Mouse (Mus musculus) gastrocnemius, adult 2 months (tissue): ENCODE results near the gene Treml4. TPM values are rescaled to one million over a fixed set of nuclear protein-coding genes. Genes with fewer than 3 reads are reported as not detected.

ENCODE experiments used
- DNase-seq: peaks from one replicate; pipeline ENCODE4 v3.0.0; 2022
- H3K27ac ChIP-seq: fragments of 200-600 bp; 2 replicates; pipeline ENCODE4 v1.8.1; 2022; ENCODE audit warnings: mild to moderate bottlenecking
- H3K4me3 ChIP-seq: fragments of 200-600 bp; 2 replicates; pipeline ENCODE4 v1.8.1; 2022; ENCODE audit warnings: mild to moderate bottlenecking, moderate library complexity
- CTCF ChIP-seq: fragments of 200-600 bp; IDR thresholded peaks from 2 replicates; pipeline ENCODE4 v1.8.1; 2022; ENCODE audit warnings: antibody characterized with exemption, mild to moderate bottlenecking, moderate library complexity
- intact Hi-C: fragments of 180-260 bp; cut with DNase I; formaldehyde crosslinking; loops from one replicate; pipeline ENCODE4 v1.15.1; 2025
- total RNA-seq, 2 experiments: library from RNA; stranded (reverse); gene quantifications; 2 replicates each; pipeline ENCODE4 v1.2.3; 2021

The Treml4 gene
- total RNA-seq, 2 experiments from 2014 or later, result not detected

- intact Hi-C loops, result no loop called here
- Histone ChIP-seq H3K4me3 (no peak overlapping the region), H3K27ac (no peak overlapping the region)
- no peak for TF ChIP-seq CTCF
- DNase-seq, result no peak
Observed at GRCm38 (mm10) chr17:48264662-48265061, 567 bp downstream of the Treml4 start.

- no peak overlapping the region for H3K4me3 ChIP-seq
- no peak overlapping the region for H3K27ac ChIP-seq
- no peak for TF ChIP-seq CTCF
- intact Hi-C loops, result no loop called here
- DNase-seq, result no peak
Observed at GRCm38 (mm10) chr17:48266138-48266537, 2.0 kb downstream of the Treml4 start.

- TF ChIP-seq CTCF, result no peak
- intact Hi-C loops, result no loop called here
- DNase-seq, result no peak
Observed at GRCm38 (mm10) chr17:48266610-48267304, 2.7 kb downstream of the Treml4 start.

GRCm38 (mm10) chr17:48267591-48267990 is 3.5 kb downstream of the Treml4 start:
- no peak for DNase-seq
- no peak overlapping the region for H3K27ac ChIP-seq
- H3K4me3 ChIP-seq, result no peak overlapping the region
- intact Hi-C loops, result no loop called here
- no peak for TF ChIP-seq CTCF

More at GRCm38 (mm10) chr17:48266610-48267304, 2.7 kb downstream of the Treml4 start:
- no peak overlapping the region for H3K27ac ChIP-seq
- H3K4me3 ChIP-seq, result no peak overlapping the region

GRCm38 (mm10) chr17:48268276-48268675 is 4.2 kb downstream of the Treml4 start:
- TF ChIP-seq CTCF, result no peak
- H3K27ac ChIP-seq, result no peak overlapping the region
- intact Hi-C loops, result no loop called here
- H3K4me3 ChIP-seq, result no peak overlapping the region
- DNase-seq, result no peak

- no peak overlapping the region for H3K27ac ChIP-seq
Observed at GRCm38 (mm10) chr17:48269833-48270232, 5.7 kb downstream of the Treml4 start.

GRCm38 (mm10) chr17:48272158-48272557 is 8.1 kb downstream of the Treml4 start:
- no peak overlapping the region for H3K4me3 ChIP-seq

More at GRCm38 (mm10) chr17:48269833-48270232, 5.7 kb downstream of the Treml4 start:
- H3K4me3 ChIP-seq, result no peak overlapping the region
- DNase-seq, result no peak
- intact Hi-C loops, result no loop called here
- TF ChIP-seq CTCF, result no peak

GRCm38 (mm10) chr17:48272598-48272997 is 8.5 kb downstream of the Treml4 start:
- DNase-seq, result no peak
- no peak for TF ChIP-seq CTCF
- H3K4me3 ChIP-seq, result no peak overlapping the region
- H3K27ac ChIP-seq, result no peak overlapping the region
- intact Hi-C loops, result no loop called here

More at GRCm38 (mm10) chr17:48272158-48272557, 8.1 kb downstream of the Treml4 start:
- no peak overlapping the region for H3K27ac ChIP-seq
- intact Hi-C loops, result no loop called here
- no peak for DNase-seq
- TF ChIP-seq CTCF, result no peak

GRCm38 (mm10) chr17:48274098-48274497 is 10.0 kb downstream of the Treml4 start:
- intact Hi-C loops, result loop anchor here (1.0 to 2.0 kb wide), 2 partner anchors 63 to 329 kb away; no protein-coding TSS in a partner anchor
- no peak overlapping the region for H3K27ac ChIP-seq
- TF ChIP-seq CTCF, result no peak
- H3K4me3 ChIP-seq, result no peak overlapping the region
- no peak for DNase-seq

- H3K4me3 ChIP-seq, result no peak overlapping the region
- TF ChIP-seq CTCF, result peak; percentile 85
- no peak overlapping the region for H3K27ac ChIP-seq
- intact Hi-C loops, result loop anchor here (1.0 to 2.0 kb wide), 2 partner anchors 62 to 328 kb away; no protein-coding TSS in a partner anchor
- DNase-seq, result peak; percentile 74
Observed at GRCm38 (mm10) chr17:48274885-48275284, 10.8 kb downstream of the Treml4 start.

GRCm38 (mm10) chr17:48275736-48276135 is 11.6 kb downstream of the Treml4 start:
- no peak overlapping the region for H3K4me3 ChIP-seq
- intact Hi-C loops, result loop anchor here (2.0 kb wide), 1 partner anchor 327 kb away; no protein-coding TSS in a partner anchor
- no peak for TF ChIP-seq CTCF
- DNase-seq, result no peak
- H3K27ac ChIP-seq, result no peak overlapping the region

- intact Hi-C loops, result no loop called here
- no peak for TF ChIP-seq CTCF
Observed at GRCm38 (mm10) chr17:48278381-48278780, 14.3 kb downstream of the Treml4 start.

GRCm38 (mm10) chr17:48279002-48279401 is 14.9 kb downstream of the Treml4 start:
- DNase-seq, result no peak
- H3K27ac ChIP-seq, result no peak overlapping the region
- no peak for TF ChIP-seq CTCF
- intact Hi-C loops, result no loop called here
- H3K4me3 ChIP-seq, result no peak overlapping the region

More at GRCm38 (mm10) chr17:48278381-48278780, 14.3 kb downstream of the Treml4 start:
- H3K4me3 ChIP-seq, result no peak overlapping the region
- DNase-seq, result no peak
- H3K27ac ChIP-seq, result no peak overlapping the region
